Mouse (Mus musculus) neural tube, embryonic 11.5 days (tissue): ENCODE results near the gene Olfr1286. TPM values are rescaled to one million over a fixed set of nuclear protein-coding genes. Genes with fewer than 3 reads are reported as not detected.

Experiments
- ATAC-seq: fragments of 200-750 bp; cut with Nextera tagmentation; 2 replicates; pipeline ENCODE4 v1.8.0; 2017; ENCODE audit warnings: moderate number of reproducible peaks, mild to moderate bottlenecking, moderate TSS enrichment, moderate library complexity; ENCODE audit not compliant: insufficient read depth, low FRiP score, low TSS enrichment
- DNase-seq: peaks from one replicate; pipeline ENCODE4 v3.0.0-alpha.2; 2015; ENCODE audit warnings: low spot score
- H3K27ac ChIP-seq: fragments of 300-500 bp; sonication (generic); 2 replicates; pipeline ENCODE4 v1.5.1; 2014; ENCODE audit warnings: low read depth, mild to moderate bottlenecking, low read length
- H3K27me3 ChIP-seq: fragments of 300-500 bp; sonication (generic); 2 replicates; pipeline ENCODE4 v1.6.1; 2014; ENCODE audit warnings: mild to moderate bottlenecking, low read length, mixed read lengths; ENCODE audit not compliant: control insufficient read depth, insufficient read depth
- H3K36me3 ChIP-seq: fragments of 300-500 bp; sonication (generic); 2 replicates; pipeline ENCODE4 v1.6.1; 2014; ENCODE audit warnings: mild to moderate bottlenecking, low read length, moderate library complexity, mixed read lengths; ENCODE audit not compliant: control insufficient read depth, insufficient read depth
- H3K4me1 ChIP-seq: fragments of 300-500 bp; sonication (generic); 2 replicates; pipeline ENCODE4 v1.6.1; 2014; ENCODE audit warnings: low read length, mixed read lengths; ENCODE audit not compliant: control insufficient read depth, insufficient read depth
- H3K4me2 ChIP-seq: fragments of 300-500 bp; sonication (generic); 2 replicates; pipeline ENCODE4 v1.6.1; 2014; ENCODE audit warnings: low read depth, mild to moderate bottlenecking, moderate library complexity
- H3K4me3 ChIP-seq: fragments of 300-500 bp; sonication (generic); 2 replicates; pipeline ENCODE4 v1.5.1; 2014; ENCODE audit warnings: low read depth, low read length
- H3K9ac ChIP-seq: fragments of 300-500 bp; sonication (generic); 2 replicates; pipeline ENCODE4 v1.6.1; 2014; ENCODE audit warnings: mild to moderate bottlenecking, low read length
- H3K9me3 ChIP-seq: fragments of 300-500 bp; sonication (generic); 2 replicates; pipeline ENCODE4 v1.6.1; 2016; ENCODE audit warnings: low read length; ENCODE audit not compliant: control insufficient read depth
- WGBS: fragments of 180-500 bp; shearing (Covaris S2); extraction: QIAGEN DNeasy Blood & Tissue Kit; methylation state at CpG from one replicate; pipeline ENCODE4 v1.1.7; 2014; 5-methylcytosine and 5-hydroxymethylcytosine counted together
- polyA plus RNA-seq: library from polyadenylated mRNA; unstranded; fragments of >200 nt; fragmentation: Nextera tagmentation; extraction: Ambion mirVana; gene quantifications from 2 replicates; pipeline ENCODE4 v1.2.1, GENCODE M21; 2014

Gene Olfr1286
- polyA plus RNA-seq, result not detected in 2 replicates

DNA sequence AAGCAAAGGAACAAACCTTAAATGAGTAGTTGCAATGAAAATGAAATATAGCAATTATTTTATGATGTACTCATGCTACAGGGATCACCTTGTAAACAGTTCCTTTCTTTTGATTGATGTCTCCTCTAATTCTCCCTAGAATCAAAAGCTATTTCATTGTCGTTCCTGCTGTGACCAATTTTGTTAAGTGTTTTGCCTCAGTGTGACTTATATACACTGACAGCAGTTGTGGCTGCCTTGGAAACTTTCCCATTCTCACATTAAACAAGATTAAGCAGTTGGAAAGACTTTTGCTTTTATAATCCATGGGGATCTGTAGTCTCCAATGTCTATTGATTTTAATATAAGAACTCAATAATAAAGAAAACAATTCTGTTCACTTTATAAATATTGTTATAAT lies at the start of gene Olfr1286:
Gene Olfr1286 (minus strand): TSS at position 185 of the 400 bp plus-strand sequence.
- Histone ChIP-seq H3K9me3 (no peaks in the 10 kb centered on the region), H3K4me3 (no peak within 1 kb of the TSS), H3K27ac (no peak within 1 kb of the TSS), H3K4me1 (no peaks in the 10 kb centered on the region), H3K27me3 (no peaks in the 10 kb centered on the region), H3K36me3 (no peaks in the 10 kb centered on the region), H3K4me2 (no peak within 1 kb of the TSS), H3K9ac (no peak within 1 kb of the TSS)
- ATAC-seq (no peak), DNase-seq (no peak)
- WGBS, result 83% methylated on average over 1 of the region's 1 CpGs

DNA sequence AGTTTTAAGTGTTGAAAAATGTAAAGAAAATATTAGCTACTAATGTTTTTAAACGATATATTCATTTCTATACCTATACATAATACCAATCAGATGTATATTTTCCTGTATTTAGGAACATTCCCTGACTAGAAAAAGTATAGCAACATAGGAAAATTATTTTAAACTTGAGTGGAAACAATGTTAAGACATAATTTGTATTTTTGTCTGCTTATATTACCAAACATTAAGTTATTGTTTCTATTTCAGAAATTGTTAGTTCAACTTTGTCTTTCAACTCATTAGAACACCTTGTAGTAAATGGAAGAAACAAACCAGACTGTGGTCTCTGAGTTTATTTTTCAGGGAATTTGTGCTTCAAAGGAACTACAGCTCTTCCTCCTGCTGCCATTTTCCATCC lies 25.9 kb upstream of the Olfr1286 start, which contains the start of gene Olfr1287:
Gene Olfr1287 (plus strand): TSS at position 301 of the 400 bp plus-strand sequence.
- Histone ChIP-seq H3K27me3 (no peaks in the 10 kb centered on the region), H3K27ac (no peak within 1 kb of the TSS), H3K4me1 (no peaks in the 10 kb centered on the region), H3K4me3 (no peak within 1 kb of the TSS), H3K9me3 (no peaks in the 10 kb centered on the region), H3K4me2 (no peak within 1 kb of the TSS), H3K36me3 (no peaks in the 10 kb centered on the region), H3K9ac (no peak within 1 kb of the TSS)
- ATAC-seq, result no peak
- DNase-seq, result no peak
- 72% methylated on average over 1 of the region's 1 CpGs for WGBS

DNA sequence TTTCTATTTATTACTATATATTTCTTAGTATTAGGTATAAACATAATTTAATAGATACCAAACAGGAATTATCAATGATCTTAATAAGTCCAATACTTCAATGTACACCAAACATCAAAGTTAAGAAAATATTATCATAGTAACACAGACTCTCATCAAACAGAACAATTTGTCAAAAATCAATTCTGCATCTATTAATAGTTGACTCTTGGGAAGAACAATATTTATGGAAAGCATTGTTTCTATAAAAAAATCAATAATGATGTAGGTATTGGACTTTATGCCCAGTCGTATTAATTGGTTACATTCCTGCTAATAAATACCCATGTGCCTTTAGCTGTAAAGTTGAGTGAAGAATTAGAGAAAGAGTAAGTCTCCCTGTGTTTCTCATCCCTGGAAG lies 47.7 kb downstream of the Olfr1286 start, which contains the start of gene Olfr1284:
Gene Olfr1284 (plus strand): TSS at position 301 of the 400 bp plus-strand sequence.
- ATAC-seq (no peak), DNase-seq (no peak)
- H3K27ac ChIP-seq, result no peak within 1 kb of the TSS
- no peak within 1 kb of the TSS for H3K4me2 ChIP-seq
- no peaks in the 10 kb centered on the region for H3K4me1 ChIP-seq
- no peaks in the 10 kb centered on the region for H3K27me3 ChIP-seq
- H3K9ac ChIP-seq, result no peak within 1 kb of the TSS
- no peaks in the 10 kb centered on the region for H3K9me3 ChIP-seq
- 81% methylated on average over 1 of the region's 1 CpGs for WGBS
- H3K36me3 ChIP-seq, result no peaks in the 10 kb centered on the region
- H3K4me3 ChIP-seq, result no peak within 1 kb of the TSS

Other genes starting within 250 kb of the Olfr1286 start
- gene 4930430A15Rik, start 193.5 kb downstream of the Olfr1286 start, polyA plus RNA-seq, result not detected in 2 replicates
- not detected in 2 replicates for gene Olfr1275, start 187.8 kb downstream of the Olfr1286 start, polyA plus RNA-seq
- not detected in 2 replicates for gene Olfr1276, start 168.6 kb downstream of the Olfr1286 start, polyA plus RNA-seq
- not detected in 2 replicates for gene Olfr1277, start 149.0 kb downstream of the Olfr1286 start, polyA plus RNA-seq
- not detected in 2 replicates for gene Olfr1278, start 133.0 kb downstream of the Olfr1286 start, polyA plus RNA-seq
- gene Olfr1279, start 122.5 kb downstream of the Olfr1286 start, polyA plus RNA-seq, result not detected in 2 replicates
- not detected in 2 replicates for gene Olfr1280, start 109.1 kb downstream of the Olfr1286 start, polyA plus RNA-seq
- not detected in 2 replicates for gene Olfr1281, start 96.6 kb downstream of the Olfr1286 start, polyA plus RNA-seq
- gene Olfr1282, start 87.0 kb downstream of the Olfr1286 start, polyA plus RNA-seq, result not detected in 2 replicates
- gene Olfr1283, start 56.3 kb downstream of the Olfr1286 start, polyA plus RNA-seq, result not detected in 2 replicates
- not detected in 2 replicates for gene Olfr1284, start 47.6 kb downstream of the Olfr1286 start, polyA plus RNA-seq
- gene Olfr1287, start 26.0 kb upstream of the Olfr1286 start, polyA plus RNA-seq, result not detected in 2 replicates
- not detected in 2 replicates for gene Olfr1288, start 51.0 kb upstream of the Olfr1286 start, polyA plus RNA-seq
- not detected in 2 replicates for gene Olfr1289, start 57.7 kb upstream of the Olfr1286 start, polyA plus RNA-seq
- gene Olfr1290, start 70.7 kb upstream of the Olfr1286 start, polyA plus RNA-seq, result not detected in 2 replicates
- gene Olfr1291-ps1, start 74.1 kb upstream of the Olfr1286 start, polyA plus RNA-seq, result not detected in 2 replicates
- not detected in 2 replicates for gene Olfr1293-ps, start 102.1 kb upstream of the Olfr1286 start, polyA plus RNA-seq
- gene Olfr1294, start 117.2 kb upstream of the Olfr1286 start, polyA plus RNA-seq, result not detected in 2 replicates
- not detected in 2 replicates for gene Olfr1295, start 146.6 kb upstream of the Olfr1286 start, polyA plus RNA-seq
- not detected in 2 replicates for gene Olfr1297, start 203.4 kb upstream of the Olfr1286 start, polyA plus RNA-seq
- not detected in 2 replicates for gene Olfr1298, start 226.1 kb upstream of the Olfr1286 start, polyA plus RNA-seq
- gene Olfr1299, start 238.3 kb upstream of the Olfr1286 start, polyA plus RNA-seq, result not detected in 2 replicates